Mouse (Mus musculus) thymus, postnatal 14 days (tissue): ENCODE results near the gene Colgalt1.

Source experiments
- DNase-seq: peaks from one replicate; pipeline ENCODE4 v3.0.0; 2021

The Colgalt1 gene

DNA sequence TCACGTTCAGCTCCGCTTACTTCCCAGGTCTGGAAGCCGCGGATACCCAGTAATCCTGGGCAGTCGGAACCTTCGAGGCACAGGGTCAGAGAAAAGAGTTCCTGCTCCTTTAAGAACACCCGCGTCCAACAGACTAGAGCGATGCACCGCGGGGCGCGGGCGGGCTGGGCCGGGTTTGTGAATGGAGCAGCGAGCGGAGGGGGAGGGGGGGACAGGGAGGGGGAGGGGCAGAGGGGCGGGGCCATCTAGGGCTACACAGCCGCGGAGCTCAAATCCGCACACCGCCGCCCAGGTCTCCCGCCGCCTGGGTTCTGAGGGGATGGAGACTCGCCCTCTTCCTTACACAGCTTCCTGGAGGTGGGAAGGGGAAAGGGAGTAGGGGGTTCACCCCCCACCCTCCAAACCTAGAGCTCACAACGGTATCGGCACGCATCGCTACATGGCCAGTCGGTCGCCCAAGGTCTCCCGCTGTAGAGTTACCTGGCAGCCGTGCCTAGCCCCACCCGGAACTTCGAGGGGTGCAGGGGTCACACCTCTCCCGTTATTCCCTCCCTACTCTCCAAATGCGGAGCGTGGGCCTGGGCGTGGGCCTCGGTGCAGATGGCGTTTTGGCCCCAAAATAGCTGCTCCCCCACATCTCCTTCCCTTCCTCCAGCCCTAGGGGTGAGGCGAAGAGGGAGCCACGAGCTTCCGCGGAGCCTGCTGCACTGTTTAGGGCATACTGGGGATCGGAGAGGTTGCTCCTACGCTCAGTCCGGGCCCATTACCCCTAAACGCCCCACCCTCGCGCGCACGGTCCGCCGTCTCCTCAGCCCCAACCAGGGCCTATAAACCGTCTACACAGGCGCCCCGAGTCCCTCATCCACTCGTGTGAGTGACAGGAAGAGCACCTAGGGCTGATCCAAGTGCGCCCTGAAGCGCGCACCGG lies 60.1 kb downstream of the Colgalt1 start:
- peak; percentile 45 for DNase-seq

DNA sequence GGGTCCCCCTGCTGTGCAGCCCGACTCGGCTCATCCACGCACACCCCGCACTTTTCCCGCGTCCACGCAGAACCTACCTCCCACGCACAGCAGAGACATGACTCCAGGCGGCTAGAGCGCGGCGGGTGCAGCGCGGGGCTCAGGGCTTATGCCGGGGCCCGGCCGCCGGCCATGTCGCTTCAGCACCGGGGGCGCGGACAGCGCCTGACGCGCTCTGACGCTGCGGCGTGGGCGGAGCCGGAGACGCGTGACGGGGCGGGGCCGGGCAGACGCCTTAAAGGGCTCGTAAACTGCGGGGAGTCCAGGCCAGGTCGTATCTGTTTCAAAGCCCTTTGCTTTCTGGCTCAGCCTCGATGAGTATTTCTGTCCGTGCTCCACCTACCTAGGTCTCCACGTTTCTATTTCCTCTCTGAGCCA lies 60.8 kb downstream of the Colgalt1 start, which contains the start of gene Unc13a:
TSS of gene Unc13a (minus strand) at position 209 of the 417 bp plus-strand sequence.
- peak; percentile 93 for DNase-seq

DNA sequence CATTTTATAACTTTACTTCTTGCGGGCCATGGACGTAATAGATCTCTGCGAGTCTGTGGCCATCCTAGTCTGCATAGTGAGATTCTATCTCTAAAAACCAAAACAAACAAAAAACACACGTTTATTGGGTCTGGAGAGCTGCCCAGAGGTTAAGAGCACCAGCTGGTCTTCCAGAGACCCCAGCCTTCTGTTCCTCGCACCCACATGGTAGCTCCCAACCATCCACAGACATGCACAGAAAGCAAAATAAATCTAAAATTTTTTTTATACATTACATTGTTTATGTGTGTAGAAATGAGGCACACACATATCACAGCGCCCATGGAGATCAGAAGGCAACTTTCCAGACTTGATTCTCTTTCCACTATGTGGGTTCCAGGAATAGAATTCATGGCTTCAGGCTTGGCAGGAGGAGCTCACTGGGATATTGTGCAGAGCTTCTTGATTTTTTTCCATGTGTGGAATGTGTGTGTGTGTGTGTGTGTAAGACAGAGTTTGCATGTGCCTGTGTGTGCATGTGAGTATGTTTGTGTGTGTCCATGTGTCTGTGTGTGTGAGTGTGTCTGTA lies 61.5 kb downstream of the Colgalt1 start:
- no peak for DNase-seq

DNA sequence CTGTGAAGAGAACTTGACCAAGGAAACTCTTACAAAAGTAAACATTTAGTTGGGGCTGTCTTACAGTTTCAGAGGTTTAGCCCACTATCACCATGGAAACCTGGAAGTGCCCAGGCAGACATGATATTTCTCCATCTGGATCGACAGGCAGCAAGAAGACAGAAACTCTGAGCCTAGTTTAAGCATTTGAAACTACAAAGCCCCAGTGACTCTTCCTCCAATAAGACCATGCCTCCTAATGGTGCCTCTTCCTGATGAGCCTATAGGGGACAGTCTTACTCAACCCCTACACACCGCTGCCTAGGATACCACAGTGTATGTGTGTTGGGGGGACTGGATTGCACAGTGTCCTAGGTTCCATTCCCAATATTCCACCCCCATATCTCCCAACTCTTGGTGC lies 63.3 kb downstream of the Colgalt1 start:
- no peak for DNase-seq
